Mouse (Mus musculus): Measurements from ENCODE around the gene Svop. TPM values are rescaled to one million over a fixed set of nuclear protein-coding genes. Genes with fewer than 3 reads are reported as not detected.

The Svop gene
- polyA plus RNA-seq, 1 experiment from 2014 or later = 0.30 TPM

DNA sequence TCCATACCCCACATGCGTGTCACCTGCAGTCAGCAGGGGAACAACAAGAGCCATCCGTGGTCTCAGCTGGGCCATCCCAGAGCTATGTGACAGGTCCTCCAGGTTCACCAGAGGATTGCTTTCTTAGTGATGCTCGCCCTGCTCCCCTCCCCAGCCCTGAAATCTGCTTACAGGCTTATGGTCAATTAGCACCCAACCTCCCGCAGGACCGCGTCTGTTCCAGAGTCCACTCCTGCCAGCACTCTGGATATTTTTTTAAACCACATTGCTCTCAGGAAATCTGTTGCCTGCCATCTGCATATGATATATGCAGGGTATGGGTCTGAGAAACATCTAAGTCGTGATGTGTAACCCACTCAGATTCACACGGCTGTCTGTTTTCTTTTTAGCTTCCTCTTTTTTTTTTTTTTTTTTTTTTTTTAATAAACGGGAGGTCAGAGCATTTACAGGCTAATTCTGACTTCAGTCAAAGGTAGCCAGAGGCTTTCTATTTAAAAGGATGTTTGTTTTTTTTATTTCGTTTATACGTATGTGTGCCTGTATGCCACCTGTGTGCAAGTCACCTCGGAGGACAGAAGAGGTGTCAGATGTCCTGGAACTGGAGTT is 3.4 kb downstream of the Svop start:
- ATAC-seq (ENCODE audit: low read depth) = no peak
- Histone ChIP-seq H3K4me3 (ENCODE audit: low read length) (no peak overlapping the region), H3K36me3 (ENCODE audit: control insufficient read depth, insufficient read depth, low read length) (no peaks in the 10 kb centered on the region), H3K4me1 (replicated peaks; ENCODE audit: control insufficient read depth, insufficient read depth, low read length) (no peaks in the 10 kb centered on the region), H3K27me3 (ENCODE audit: control insufficient read depth, insufficient read depth, low read depth, low read length) (no peaks in the 10 kb centered on the region), H3K9me3 (ENCODE audit: control insufficient read depth, low read length) (no peaks in the 10 kb centered on the region), H3K27ac (ENCODE audit: low read length) (no peak overlapping the region), H3K9ac (ENCODE audit: low read length) (no peak overlapping the region), H3K4me2 (ENCODE audit: low read depth, low read length) (no peak overlapping the region)
- 61% methylated on average over 12 of the region's 12 CpGs for WGBS

GRCm38 (mm10) chr5:114085501-114085900 is 5.9 kb downstream of the Svop start:
- H3K27ac ChIP-seq (ENCODE audit: low read length) = no peak overlapping the region
- H3K9me3 ChIP-seq (ENCODE audit: control insufficient read depth, low read length) = no peaks in the 10 kb centered on the region
- no peak overlapping the region for H3K4me2 ChIP-seq (ENCODE audit: low read depth, low read length)
- 66% methylated on average over 14 of the region's 14 CpGs for WGBS
- no peaks in the 10 kb centered on the region for H3K27me3 ChIP-seq (ENCODE audit: control insufficient read depth, insufficient read depth, low read depth, low read length)
- no peaks in the 10 kb centered on the region for H3K36me3 ChIP-seq (ENCODE audit: control insufficient read depth, insufficient read depth, low read length)
- no peak overlapping the region for H3K4me3 ChIP-seq (ENCODE audit: low read length)
- no peak for ATAC-seq (ENCODE audit: low read depth)
- no peak overlapping the region for H3K9ac ChIP-seq (ENCODE audit: low read length)
- H3K4me1 ChIP-seq (replicated peaks; ENCODE audit: control insufficient read depth, insufficient read depth, low read length) = no peaks in the 10 kb centered on the region

DNA sequence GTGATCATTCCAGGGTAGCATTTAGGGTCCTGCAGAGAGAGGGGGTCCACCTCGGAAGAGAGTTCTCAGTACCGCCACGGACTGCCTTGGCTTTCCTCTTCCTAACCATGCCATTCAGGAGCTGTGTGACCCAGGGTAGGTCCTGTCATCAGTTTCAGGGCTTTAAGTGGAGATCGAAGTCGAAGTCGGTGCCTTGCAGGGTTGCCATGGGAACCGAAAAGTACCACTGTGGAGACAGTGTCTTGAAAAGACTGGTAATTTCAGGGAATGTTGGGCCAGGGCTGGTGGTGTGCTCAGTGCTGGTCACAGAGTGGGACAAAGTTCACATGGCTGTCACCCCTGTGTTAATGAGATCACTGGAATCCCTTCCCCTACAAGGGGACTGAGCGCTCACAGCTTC is 14.4 kb downstream of the Svop start:
- WGBS = 55% methylated on average over 8 of the region's 8 CpGs
- H3K4me2 ChIP-seq (ENCODE audit: low read depth, low read length) = no peak overlapping the region

DNA sequence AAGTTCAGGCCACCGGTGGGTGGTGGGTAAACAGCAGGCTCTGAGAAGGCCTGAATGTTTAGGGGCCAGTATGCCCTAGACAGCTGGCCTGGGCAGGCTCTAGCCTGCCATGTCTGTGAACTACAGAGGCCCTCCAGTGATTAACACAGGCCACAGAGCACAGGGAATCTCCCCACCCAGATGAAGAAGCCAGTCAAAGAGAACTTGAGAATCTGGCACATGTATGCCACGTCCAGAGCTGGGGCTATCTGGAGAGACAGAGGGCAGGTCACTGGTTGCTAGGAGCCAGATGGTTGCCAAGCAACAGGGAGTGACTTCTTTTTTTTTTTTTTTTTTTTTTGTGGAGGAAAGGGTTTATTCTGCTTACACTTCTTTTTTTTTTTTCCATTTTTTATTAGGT is 19.1 kb downstream of the Svop start:
- 41% methylated on average over 2 of the region's 2 CpGs for WGBS

More for the DNA sequence above, 14.4 kb downstream of the Svop start:
- Histone ChIP-seq H3K36me3 (ENCODE audit: control insufficient read depth, insufficient read depth, low read length) (no peaks in the 10 kb centered on the region), H3K27ac (ENCODE audit: low read length) (no peak overlapping the region), H3K27me3 (ENCODE audit: control insufficient read depth, insufficient read depth, low read depth, low read length) (no peaks in the 10 kb centered on the region), H3K4me3 (ENCODE audit: low read length) (no peak overlapping the region), H3K4me1 (replicated peaks; ENCODE audit: control insufficient read depth, insufficient read depth, low read length) (no peaks in the 10 kb centered on the region), H3K9ac (ENCODE audit: low read length) (no peak overlapping the region), H3K9me3 (ENCODE audit: control insufficient read depth, low read length) (no peaks in the 10 kb centered on the region)
- no peak for ATAC-seq (ENCODE audit: low read depth)

GRCm38 (mm10) chr5:114070858-114071257 is 20.5 kb downstream of the Svop start:
- Histone ChIP-seq H3K4me3 (ENCODE audit: low read length) (no peak overlapping the region), H3K36me3 (ENCODE audit: control insufficient read depth, insufficient read depth, low read length) (no peaks in the 10 kb centered on the region), H3K4me2 (ENCODE audit: low read depth, low read length) (no peak overlapping the region), H3K9me3 (ENCODE audit: control insufficient read depth, low read length) (no peaks in the 10 kb centered on the region), H3K27me3 (ENCODE audit: control insufficient read depth, insufficient read depth, low read depth, low read length) (no peaks in the 10 kb centered on the region), H3K27ac (ENCODE audit: low read length) (no peak overlapping the region), H3K4me1 (replicated peaks; ENCODE audit: control insufficient read depth, insufficient read depth, low read length) (no peaks in the 10 kb centered on the region), H3K9ac (ENCODE audit: low read length) (no peak overlapping the region)
- 87% methylated on average over 4 of the region's 4 CpGs for WGBS
- no peak for ATAC-seq (ENCODE audit: low read depth)

More for the DNA sequence above, 19.1 kb downstream of the Svop start:
- Histone ChIP-seq H3K9ac (ENCODE audit: low read length) (no peak overlapping the region), H3K4me3 (ENCODE audit: low read length) (no peak overlapping the region), H3K27me3 (ENCODE audit: control insufficient read depth, insufficient read depth, low read depth, low read length) (no peaks in the 10 kb centered on the region), H3K4me2 (ENCODE audit: low read depth, low read length) (no peak overlapping the region), H3K27ac (ENCODE audit: low read length) (no peak overlapping the region), H3K36me3 (ENCODE audit: control insufficient read depth, insufficient read depth, low read length) (no peaks in the 10 kb centered on the region), H3K4me1 (replicated peaks; ENCODE audit: control insufficient read depth, insufficient read depth, low read length) (no peaks in the 10 kb centered on the region), H3K9me3 (ENCODE audit: control insufficient read depth, low read length) (no peaks in the 10 kb centered on the region)
- ATAC-seq (ENCODE audit: low read depth) = no peak

GRCm38 (mm10) chr5:114067982-114068381 is 23.4 kb downstream of the Svop start:
- Histone ChIP-seq H3K4me2 (ENCODE audit: low read depth, low read length) (no peak overlapping the region), H3K9me3 (ENCODE audit: control insufficient read depth, low read length) (no peaks in the 10 kb centered on the region), H3K27ac (ENCODE audit: low read length) (no peak overlapping the region), H3K9ac (ENCODE audit: low read length) (no peak overlapping the region), H3K4me3 (ENCODE audit: low read length) (no peak overlapping the region), H3K36me3 (ENCODE audit: control insufficient read depth, insufficient read depth, low read length) (no peaks in the 10 kb centered on the region), H3K4me1 (replicated peaks; ENCODE audit: control insufficient read depth, insufficient read depth, low read length) (no peaks in the 10 kb centered on the region), H3K27me3 (ENCODE audit: control insufficient read depth, insufficient read depth, low read depth, low read length) (no peaks in the 10 kb centered on the region)
- no peak for ATAC-seq (ENCODE audit: low read depth)
- WGBS = 67% methylated on average over 9 of the region's 9 CpGs

- Histone ChIP-seq H3K4me3 (ENCODE audit: low read length) (no peak overlapping the region), H3K9ac (ENCODE audit: low read length) (no peak overlapping the region), H3K27ac (ENCODE audit: low read length) (no peak overlapping the region), H3K4me2 (ENCODE audit: low read depth, low read length) (no peak overlapping the region), H3K36me3 (ENCODE audit: control insufficient read depth, insufficient read depth, low read length) (no peaks in the 10 kb centered on the region), H3K27me3 (ENCODE audit: control insufficient read depth, insufficient read depth, low read depth, low read length) (no peaks in the 10 kb centered on the region), H3K4me1 (replicated peaks; ENCODE audit: control insufficient read depth, insufficient read depth, low read length) (no peaks in the 10 kb centered on the region), H3K9me3 (ENCODE audit: control insufficient read depth, low read length) (no peaks in the 10 kb centered on the region)
- ATAC-seq (ENCODE audit: low read depth) = no peak
- 77% methylated on average over 9 of the region's 9 CpGs for WGBS
Observed at GRCm38 (mm10) chr5:114067543-114067942, 23.8 kb downstream of the Svop start.

- WGBS = 23% methylated on average over 6 of the region's 6 CpGs
- no peak overlapping the region for H3K9ac ChIP-seq (ENCODE audit: low read length)
- no peaks in the 10 kb centered on the region for H3K9me3 ChIP-seq (ENCODE audit: control insufficient read depth, low read length)
- H3K4me1 ChIP-seq (replicated peaks; ENCODE audit: control insufficient read depth, insufficient read depth, low read length) = no peaks in the 10 kb centered on the region
- no peak overlapping the region for H3K27ac ChIP-seq (ENCODE audit: low read length)
- no peak for ATAC-seq (ENCODE audit: low read depth)
- H3K36me3 ChIP-seq (ENCODE audit: control insufficient read depth, insufficient read depth, low read length) = no peaks in the 10 kb centered on the region
- no peaks in the 10 kb centered on the region for H3K27me3 ChIP-seq (ENCODE audit: control insufficient read depth, insufficient read depth, low read depth, low read length)
- no peak overlapping the region for H3K4me2 ChIP-seq (ENCODE audit: low read depth, low read length)
- H3K4me3 ChIP-seq (ENCODE audit: low read length) = no peak overlapping the region
Observed at GRCm38 (mm10) chr5:114066601-114067000, 24.8 kb downstream of the Svop start.

- WGBS = 90% methylated on average over 6 of the region's 6 CpGs
Observed at GRCm38 (mm10) chr5:114065161-114065560, 26.2 kb downstream of the Svop start, which contains the start of gene Usp30. Gene Usp30, plus strand, starts transcription at chr5:114065461.

DNA sequence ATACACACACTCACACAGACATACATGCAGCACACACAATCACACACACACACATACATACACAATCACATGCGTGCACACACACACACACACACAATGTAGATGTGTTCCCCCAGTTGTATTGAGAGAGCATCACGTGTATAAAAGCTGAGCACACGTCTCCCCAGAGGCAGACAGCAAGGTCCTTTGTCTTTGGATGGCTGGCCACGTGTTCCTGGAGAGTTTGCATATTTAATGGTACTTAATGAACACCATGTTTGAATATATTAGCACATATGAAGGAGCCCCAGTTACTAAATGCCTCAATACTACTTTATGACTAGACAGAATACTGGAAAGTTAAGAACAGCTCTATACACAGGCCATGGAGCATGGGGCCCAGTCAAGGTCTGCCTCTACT is 27.4 kb downstream of the Svop start:
- no peak overlapping the region for H3K4me3 ChIP-seq (ENCODE audit: low read length)
- no peaks in the 10 kb centered on the region for H3K4me1 ChIP-seq (replicated peaks; ENCODE audit: control insufficient read depth, insufficient read depth, low read length)
- H3K27me3 ChIP-seq (ENCODE audit: control insufficient read depth, insufficient read depth, low read depth, low read length) = no peaks in the 10 kb centered on the region
- H3K9me3 ChIP-seq (ENCODE audit: control insufficient read depth, low read length) = no peaks in the 10 kb centered on the region
- ATAC-seq (ENCODE audit: low read depth) = no peak
- 62% methylated on average over 4 of the region's 4 CpGs for WGBS
- no peak overlapping the region for H3K4me2 ChIP-seq (ENCODE audit: low read depth, low read length)
- no peak overlapping the region for H3K9ac ChIP-seq (ENCODE audit: low read length)
- H3K27ac ChIP-seq (ENCODE audit: low read length) = no peak overlapping the region
- no peaks in the 10 kb centered on the region for H3K36me3 ChIP-seq (ENCODE audit: control insufficient read depth, insufficient read depth, low read length)

More at GRCm38 (mm10) chr5:114065161-114065560, 26.2 kb downstream of the Svop start, which contains the start of gene Usp30:
- Histone ChIP-seq H3K4me1 (replicated peaks; ENCODE audit: control insufficient read depth, insufficient read depth, low read length) (no peaks in the 10 kb centered on the region), H3K27ac (ENCODE audit: low read length) (no peak within 1 kb of the TSS), H3K9ac (ENCODE audit: low read length) (no peak within 1 kb of the TSS), H3K27me3 (ENCODE audit: control insufficient read depth, insufficient read depth, low read depth, low read length) (no peaks in the 10 kb centered on the region), H3K4me3 (ENCODE audit: low read length) (no peak within 1 kb of the TSS), H3K4me2 (ENCODE audit: low read depth, low read length) (no peak within 1 kb of the TSS), H3K36me3 (ENCODE audit: control insufficient read depth, insufficient read depth, low read length) (no peaks in the 10 kb centered on the region), H3K9me3 (ENCODE audit: control insufficient read depth, low read length) (no peaks in the 10 kb centered on the region)
- ATAC-seq (ENCODE audit: low read depth) = no peak
